Mouse (Mus musculus): Measurements from ENCODE around the gene Cbwd1.
"Not testable (repeated sequence)": the region's sequence is repeated elsewhere in the genome, so short reads cannot be mapped to it uniquely, and the experiment has no call there.

Gene Cbwd1

DNA sequence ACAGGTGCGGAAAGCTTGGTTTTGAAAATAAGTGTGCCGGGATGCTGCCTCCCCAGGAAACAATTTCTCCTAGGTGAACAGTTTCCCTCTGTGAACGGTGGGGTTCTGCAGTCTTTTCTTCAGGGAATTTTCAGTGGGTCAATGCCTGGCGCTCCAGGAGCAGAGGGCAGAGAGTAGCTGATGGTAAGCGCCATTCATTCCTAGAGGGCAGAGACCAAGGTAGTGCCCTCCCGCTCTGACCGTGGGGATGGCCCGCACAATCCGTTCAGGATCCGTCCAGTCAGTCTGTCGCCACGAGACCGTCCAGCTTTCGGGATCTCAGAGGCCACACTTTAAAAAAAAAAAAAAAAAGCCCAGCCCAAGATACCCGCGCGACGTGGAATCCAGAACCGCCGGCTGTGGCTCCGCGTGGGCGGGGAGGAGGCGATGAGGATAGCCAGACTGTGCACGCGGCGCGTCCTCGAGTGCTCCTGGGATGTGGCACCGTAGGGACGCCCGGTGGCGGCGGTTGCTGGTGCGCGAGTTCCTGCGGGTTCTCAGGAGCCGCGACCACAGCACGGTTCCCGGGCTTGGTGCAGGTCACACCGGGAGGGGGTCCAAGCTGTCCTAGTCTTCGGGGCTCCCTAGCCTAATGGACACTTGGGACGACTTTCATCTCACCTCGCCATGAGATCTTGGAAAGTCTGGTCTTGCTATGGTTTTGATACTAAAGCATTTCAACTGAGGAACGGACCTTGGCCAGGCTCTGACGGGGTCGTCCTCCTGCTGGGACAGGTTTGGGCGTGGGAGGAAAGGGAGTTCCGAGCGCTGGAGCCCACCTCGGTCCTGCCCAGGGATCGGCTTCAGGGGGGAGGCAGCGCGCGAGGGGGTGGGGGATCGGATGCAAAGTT, 64.2 kb downstream of the Cbwd1 start:
- no peak for DNase-seq (ENCODE audit: low read depth, low spot score)

- no peak for DNase-seq (ENCODE audit: low read depth, low spot score)
These were observed 64.9 kb downstream of the Cbwd1 start for GRCm38 (mm10) chr19:24896536-24896935.

- DNase-seq (ENCODE audit: low read depth, low spot score): no peak
These were observed 74.5 kb downstream of the Cbwd1 start for GRCm38 (mm10) chr19:24886888-24887287.

- peak; percentile 25 for DNase-seq (ENCODE audit: low read depth, low spot score)
These were observed 75.9 kb downstream of the Cbwd1 start for GRCm38 (mm10) chr19:24885504-24885903.

GRCm38 (mm10) chr19:24881237-24881636, 80.2 kb downstream of the Cbwd1 start:
- DNase-seq (ENCODE audit: low read depth, low spot score): no peak

- DNase-seq (ENCODE audit: low read depth, low spot score): not testable (repeated sequence)
These were observed 86.1 kb downstream of the Cbwd1 start, which contains the start of gene Gm10053 for GRCm38 (mm10) chr19:24875129-24875870. Gm10053 (plus strand) TSS chr19:24875686.

- no peak for DNase-seq (ENCODE audit: low read depth, low spot score)
These were observed 87.5 kb downstream of the Cbwd1 start for GRCm38 (mm10) chr19:24873873-24874272.

- peak; percentile 51 for DNase-seq (ENCODE audit: low read depth, low spot score)
These were observed 90.3 kb downstream of the Cbwd1 start for GRCm38 (mm10) chr19:24871037-24871635.
